ENCODE assay signal across 17 mouse cellular contexts in genomic region chr8:81514425-81514824, GRCm38 (mm10).
"Had no signal": no experiment of that assay in that cellular context is flagged by ENCODE, and none has a peak within 500 bp of the region (broad histone marks: within the 10 kb centered on the region; RNA-seq: fewer than 3 reads in every experiment).

No protein-coding gene starts in this region.

- H3K27ac ChIP-seq: lung, embryonic 15.5 days; macrophage; midbrain, embryonic 12.5 days; neural tube, embryonic 12.5 days; stomach, embryonic 15.5 days; stomach, postnatal 0 days had no signal

- H3K36me3 ChIP-seq: lung, embryonic 15.5 days; midbrain, embryonic 12.5 days; neural tube, embryonic 12.5 days; stomach, embryonic 15.5 days had no signal

- H3K4me2 ChIP-seq: lung, embryonic 15.5 days; midbrain, embryonic 12.5 days; neural tube, embryonic 12.5 days; stomach, embryonic 15.5 days had no signal

- H3K9ac ChIP-seq: liver, postnatal 0 days; lung, embryonic 15.5 days; midbrain, embryonic 12.5 days; neural tube, embryonic 12.5 days; stomach, embryonic 15.5 days had no signal

- H3K4me1 ChIP-seq: lung, embryonic 15.5 days; midbrain, embryonic 12.5 days; neural tube, embryonic 12.5 days; stomach, embryonic 15.5 days had no signal

- H3K4me3 ChIP-seq: lung, embryonic 15.5 days; megakaryocyte, embryonic 14.5 days; midbrain, embryonic 12.5 days; myocyte; neural tube, embryonic 12.5 days; stomach, embryonic 15.5 days had no signal

- H3K9me3 ChIP-seq: lung, embryonic 15.5 days; megakaryocyte, embryonic 14.5 days; midbrain, embryonic 12.5 days; neural tube, embryonic 12.5 days; stomach, embryonic 15.5 days had no signal

- H3K27me3 ChIP-seq: lung, embryonic 15.5 days; megakaryocyte, embryonic 14.5 days; midbrain, embryonic 12.5 days; neural tube, embryonic 12.5 days; stomach, embryonic 15.5 days had no signal

- DNase-seq: liver, postnatal 0 days; lung, adult 2 months; lung, postnatal 14 days; lung, postnatal 36 days; midbrain, embryonic 14.5 days; right cerebral cortex, postnatal 14 days; thymus, adult 2 months; thymus, postnatal 25 days; thymus, postnatal 4 days had no signal
